Mouse (Mus musculus) regulatory T cell (primary cell): ENCODE results near the gene Hist1h1d.
"Not testable (repeated sequence)": the region's sequence is repeated elsewhere in the genome, so short reads cannot be mapped to it uniquely, and the experiment has no call there.

Experiments used
- in situ Hi-C: fragments of 300-600 bp; cut with MboI, MseI; formaldehyde crosslinking; loops from one replicate; pipeline ENCODE4 v1.15.1; 2025; ENCODE audit warnings: high pct_unique_total_duplicates

Hist1h1d gene

DNA sequence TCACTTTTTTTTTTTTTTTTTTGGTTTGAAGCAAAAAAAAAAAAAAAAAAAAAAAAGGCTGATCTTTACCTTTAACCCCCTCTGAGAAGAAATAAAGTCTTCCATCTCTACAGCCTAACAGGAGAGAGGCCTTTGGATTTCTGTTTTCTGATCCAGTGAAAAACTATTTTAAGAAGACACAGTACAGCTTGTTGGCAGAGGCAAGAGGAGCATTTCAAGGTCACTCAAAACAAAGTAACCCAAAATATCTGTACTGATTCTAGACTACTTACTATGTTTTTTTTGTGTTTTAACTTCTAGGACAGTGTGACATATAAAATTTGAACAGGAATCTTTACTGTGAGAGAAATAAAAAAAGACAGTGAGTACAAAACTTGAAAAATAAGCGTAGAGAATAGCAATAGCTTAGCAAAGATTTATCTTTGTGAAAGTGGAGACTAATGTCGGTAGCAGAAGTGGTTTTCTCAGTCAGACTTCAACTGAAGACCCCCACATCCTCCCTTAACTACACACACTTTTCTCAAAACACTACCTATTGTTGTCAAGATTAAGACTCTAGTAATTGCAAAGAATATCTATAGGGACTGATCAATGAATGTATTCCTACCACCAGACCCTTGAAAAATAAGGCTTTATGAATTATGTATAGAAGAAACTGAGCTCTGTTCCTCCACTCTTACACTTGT is 23.4 kb upstream of the Hist1h1d start:
- in situ Hi-C loops = loop anchor here (5.0 to 10.0 kb wide), 3 partner anchors 55 to 1817 kb away; partner anchors contain the start of genes Hist1h2ah, Hist1h2bk and Hist1h4d

DNA sequence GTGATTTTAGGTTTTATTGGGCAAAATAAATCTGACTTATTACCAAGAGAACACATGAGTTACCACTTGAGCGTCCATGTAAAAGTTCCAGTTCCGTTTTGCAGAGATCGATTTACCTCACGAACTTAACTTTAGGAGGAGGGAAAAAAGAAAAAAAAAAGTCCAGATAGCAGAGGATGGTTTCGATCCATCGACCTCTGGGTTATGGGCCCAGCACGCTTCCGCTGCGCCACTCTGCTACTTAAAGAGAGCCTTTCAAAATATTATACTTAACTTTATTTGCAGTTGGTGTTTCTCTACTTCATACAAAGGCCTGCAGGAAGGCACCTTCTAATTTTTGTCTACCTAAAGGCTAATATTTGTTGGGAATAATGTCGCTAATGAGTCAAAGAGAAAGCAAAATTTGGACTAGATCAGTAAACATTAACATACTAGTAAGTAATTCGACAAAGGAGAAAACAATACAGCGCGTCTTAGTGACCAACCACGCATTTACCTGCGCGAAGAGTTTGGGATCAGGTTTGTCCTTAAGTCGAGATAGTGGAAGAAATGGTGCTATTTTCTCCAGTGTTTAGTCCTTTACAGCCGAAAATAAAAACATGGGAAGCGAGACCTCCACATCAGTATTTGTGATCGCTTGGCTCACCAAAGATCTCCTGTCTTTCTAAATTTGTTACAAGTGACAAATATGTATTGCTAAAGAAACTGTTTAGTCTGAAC is 22.7 kb upstream of the Hist1h1d start:
- in situ Hi-C loops = loop anchor here (5.0 to 10.0 kb wide), 3 partner anchors 54 to 1818 kb away; partner anchors contain the start of genes Hist1h2ah, Hist1h2bk and Hist1h4d

DNA sequence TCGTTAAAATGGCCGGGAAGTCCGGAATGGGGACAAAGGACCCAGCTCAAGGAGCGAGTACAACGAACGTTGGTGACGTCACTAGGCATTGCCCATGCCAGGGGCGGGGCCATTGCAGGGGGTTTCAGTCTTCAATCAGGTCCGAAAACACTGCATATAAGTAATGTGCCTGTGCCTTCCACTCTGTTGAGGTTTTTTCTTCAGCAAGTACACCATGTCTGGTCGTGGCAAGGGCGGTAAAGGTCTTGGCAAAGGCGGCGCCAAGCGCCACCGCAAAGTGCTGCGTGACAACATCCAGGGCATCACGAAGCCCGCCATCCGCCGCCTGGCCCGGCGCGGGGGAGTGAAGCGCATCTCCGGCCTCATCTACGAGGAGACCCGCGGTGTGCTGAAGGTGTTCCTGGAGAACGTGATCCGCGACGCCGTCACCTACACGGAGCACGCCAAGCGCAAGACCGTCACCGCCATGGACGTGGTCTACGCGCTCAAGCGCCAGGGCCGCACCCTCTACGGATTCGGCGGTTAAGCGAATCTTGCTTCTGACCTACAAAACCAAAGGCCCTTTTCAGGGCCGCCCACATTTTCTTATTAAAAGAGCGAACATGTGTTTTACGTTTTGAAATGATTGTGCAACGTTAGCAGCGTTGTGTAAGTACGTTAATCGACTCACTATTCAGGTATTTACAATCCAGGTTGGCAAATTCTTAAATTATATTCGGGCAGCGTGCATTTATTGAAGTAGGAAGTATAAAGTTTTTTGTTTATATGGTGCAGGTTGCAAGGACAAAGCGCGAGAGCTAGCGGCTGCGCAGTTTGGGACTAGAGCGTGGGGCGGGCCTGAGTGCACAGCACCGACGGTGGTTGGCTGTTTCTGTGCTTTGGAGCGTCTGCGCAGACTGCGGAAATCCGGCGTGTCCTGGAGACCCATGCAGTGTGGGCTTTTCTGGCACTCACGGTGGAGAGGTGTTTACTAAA is 21.9 kb upstream of the Hist1h1d start, which contains the start of gene Hist1h4h:
Hist1h4h (plus strand) TSS at position 150 of the 975 bp plus-strand sequence.
- in situ Hi-C loops = loop anchor here (5.0 to 10.0 kb wide), 3 partner anchors 54 to 1819 kb away; partner anchors contain the start of genes Hist1h2ah, Hist1h2bk and Hist1h4d

DNA sequence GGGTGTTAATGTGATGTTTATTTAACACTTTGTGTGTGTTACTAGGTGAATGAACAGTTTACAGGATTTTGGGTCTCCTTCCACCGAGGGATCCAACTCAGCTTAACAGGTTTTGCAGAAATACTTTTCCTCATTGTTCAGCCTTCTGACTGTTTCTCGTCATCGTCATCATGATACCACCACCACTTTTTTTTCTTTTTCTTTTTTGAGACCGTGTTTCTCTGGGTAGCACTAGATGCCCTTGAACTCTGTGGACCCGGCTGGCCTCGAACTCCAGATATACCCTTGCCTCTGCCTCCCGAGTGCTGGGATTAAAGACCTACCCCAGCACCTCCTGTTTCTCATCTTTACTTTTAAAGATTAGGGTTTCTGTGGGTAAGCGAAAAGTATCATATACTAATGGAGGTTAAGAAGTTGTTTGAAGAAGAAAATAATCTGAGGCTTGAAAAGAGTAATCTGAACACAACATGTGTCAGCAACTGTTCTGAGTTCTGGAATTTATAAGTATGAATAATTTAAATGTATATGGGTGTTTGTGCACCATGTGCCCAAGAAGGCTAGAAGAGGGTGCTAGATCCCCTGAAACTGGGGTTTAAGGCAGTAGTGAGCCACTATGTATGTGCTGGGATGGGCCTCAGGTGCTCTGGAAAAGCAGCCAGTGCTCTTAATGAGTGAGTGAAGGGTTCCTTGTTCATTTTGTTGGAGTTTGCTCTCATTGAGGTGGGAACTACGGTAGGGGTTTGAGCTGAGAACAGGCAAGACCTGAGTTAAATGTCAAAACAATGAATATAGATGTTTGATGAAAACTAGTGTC is 20.6 kb upstream of the Hist1h1d start:
- in situ Hi-C loops = loop anchor here (5.0 to 10.0 kb wide), 3 partner anchors 52 to 1820 kb away; partner anchors contain the start of genes Hist1h2ah, Hist1h2bk and Hist1h4d

DNA sequence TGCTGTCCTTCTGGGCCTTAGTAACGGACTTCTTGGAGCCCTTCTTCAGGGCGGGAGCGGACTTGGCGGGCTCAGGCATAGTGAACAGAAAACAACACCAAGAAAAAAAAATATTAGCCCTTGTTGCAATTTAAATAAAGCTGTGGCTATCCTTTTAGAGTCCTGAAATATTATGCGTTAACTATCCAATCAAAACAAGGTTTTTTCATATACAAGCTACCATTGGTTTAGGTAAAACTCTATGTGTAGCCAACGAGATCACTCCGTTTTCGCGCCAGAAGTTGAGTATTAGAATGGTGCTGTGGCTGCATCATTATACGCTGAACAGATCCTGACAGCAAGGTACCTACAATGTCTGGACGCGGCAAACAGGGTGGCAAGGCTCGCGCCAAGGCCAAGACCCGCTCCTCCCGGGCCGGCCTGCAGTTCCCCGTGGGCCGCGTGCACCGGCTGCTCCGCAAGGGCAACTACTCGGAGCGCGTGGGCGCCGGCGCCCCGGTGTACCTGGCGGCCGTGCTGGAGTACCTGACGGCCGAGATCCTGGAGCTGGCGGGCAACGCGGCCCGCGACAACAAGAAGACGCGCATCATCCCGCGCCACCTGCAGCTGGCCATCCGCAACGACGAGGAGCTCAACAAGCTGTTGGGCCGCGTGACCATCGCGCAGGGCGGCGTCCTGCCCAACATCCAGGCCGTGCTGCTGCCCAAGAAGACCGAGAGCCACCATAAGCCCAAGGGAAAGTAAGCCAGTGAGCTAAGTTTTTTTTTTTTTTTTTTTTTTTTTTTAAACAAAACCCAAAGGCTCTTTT is 19.3 kb upstream of the Hist1h1d start, which contains the start of gene Hist1h2af:
Hist1h2af (plus strand) TSS at position 347 of the 808 bp plus-strand sequence.
- in situ Hi-C loops = loop anchor here (5.0 to 10.0 kb wide), 3 partner anchors 51 to 1821 kb away; partner anchors contain the start of genes Hist1h2ah, Hist1h2bk and Hist1h4d

DNA sequence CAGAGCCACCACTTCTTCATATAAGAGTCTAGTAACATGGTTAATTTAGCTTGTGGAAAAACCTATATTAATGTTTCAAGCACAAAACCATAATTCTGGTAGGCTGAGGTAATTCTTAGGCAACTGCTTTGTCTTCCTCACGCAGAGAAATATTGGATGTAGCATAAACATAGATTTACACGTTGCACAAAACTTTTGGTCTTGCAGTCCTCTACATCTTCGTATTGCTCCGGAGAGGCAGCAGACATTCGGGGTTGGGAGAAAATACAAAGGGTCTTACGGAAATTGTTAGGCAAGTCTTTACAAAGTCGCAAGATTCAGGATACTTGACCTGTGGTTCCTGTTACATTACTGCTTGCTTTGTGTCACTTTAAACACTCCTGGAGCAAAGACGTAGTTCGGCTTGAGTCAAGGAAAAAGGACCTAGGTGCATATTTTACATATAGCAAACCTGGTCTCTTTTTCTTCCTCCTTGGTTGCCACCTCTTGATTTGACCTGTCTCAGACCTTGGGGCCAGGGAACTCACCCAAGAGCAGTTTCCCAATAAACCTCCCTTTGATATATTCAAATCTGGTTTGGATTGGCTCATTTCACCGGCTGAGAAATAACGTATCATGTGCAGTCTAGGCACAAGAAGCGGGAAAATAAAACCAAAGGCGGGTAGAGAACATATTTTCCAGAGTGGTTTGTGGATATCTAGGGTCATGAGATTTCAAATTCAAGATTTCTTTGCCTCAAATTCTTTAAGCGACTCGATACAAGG is 18.5 kb upstream of the Hist1h1d start:
- in situ Hi-C loops = loop anchor here (5.0 to 10.0 kb wide), 3 partner anchors 50 to 1822 kb away; partner anchors contain the start of genes Hist1h2ah, Hist1h2bk and Hist1h4d

DNA sequence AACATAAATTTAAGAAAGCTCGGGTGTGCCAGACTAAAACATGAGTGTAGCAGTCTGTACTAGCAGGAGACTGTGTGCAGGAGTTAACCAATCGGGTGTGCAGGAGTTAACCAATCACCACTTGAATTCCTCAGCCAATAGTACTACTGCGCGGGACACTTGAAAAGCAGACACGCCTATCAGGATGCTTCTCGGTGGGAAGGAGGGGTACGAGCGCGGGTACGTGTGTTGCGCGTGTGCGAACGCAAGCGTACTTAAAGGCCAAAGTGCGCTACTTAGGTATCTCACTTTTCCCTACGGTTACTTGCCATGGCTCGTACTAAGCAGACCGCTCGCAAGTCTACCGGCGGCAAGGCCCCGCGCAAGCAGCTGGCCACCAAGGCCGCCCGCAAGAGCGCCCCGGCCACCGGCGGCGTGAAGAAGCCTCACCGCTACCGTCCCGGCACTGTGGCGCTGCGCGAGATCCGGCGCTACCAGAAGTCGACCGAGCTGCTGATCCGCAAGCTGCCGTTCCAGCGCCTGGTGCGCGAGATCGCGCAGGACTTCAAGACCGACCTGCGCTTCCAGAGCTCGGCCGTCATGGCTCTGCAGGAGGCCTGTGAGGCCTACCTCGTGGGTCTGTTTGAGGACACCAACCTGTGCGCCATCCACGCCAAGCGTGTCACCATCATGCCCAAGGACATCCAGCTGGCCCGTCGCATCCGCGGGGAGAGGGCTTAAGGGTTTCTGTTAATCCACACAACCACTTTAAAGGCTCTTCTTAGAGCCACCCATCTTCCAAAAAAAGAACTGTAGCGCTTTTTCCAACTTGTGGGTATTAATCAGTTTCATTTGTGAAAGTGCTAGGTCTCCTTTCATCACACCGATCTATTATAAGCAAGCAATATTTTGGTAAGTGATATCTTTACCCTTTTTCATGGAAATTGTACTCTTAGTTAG is 17.7 kb upstream of the Hist1h1d start, which contains the start of gene Hist1h3g:
Hist1h3g (plus strand) TSS at position 286 of the 939 bp plus-strand sequence.
- in situ Hi-C loops = loop anchor here (10.0 kb wide), 2 partner anchors 49 to 1501 kb away; partner anchors contain the start of genes Hist1h2ah, Hist1h2bk and Hist1h4d

DNA sequence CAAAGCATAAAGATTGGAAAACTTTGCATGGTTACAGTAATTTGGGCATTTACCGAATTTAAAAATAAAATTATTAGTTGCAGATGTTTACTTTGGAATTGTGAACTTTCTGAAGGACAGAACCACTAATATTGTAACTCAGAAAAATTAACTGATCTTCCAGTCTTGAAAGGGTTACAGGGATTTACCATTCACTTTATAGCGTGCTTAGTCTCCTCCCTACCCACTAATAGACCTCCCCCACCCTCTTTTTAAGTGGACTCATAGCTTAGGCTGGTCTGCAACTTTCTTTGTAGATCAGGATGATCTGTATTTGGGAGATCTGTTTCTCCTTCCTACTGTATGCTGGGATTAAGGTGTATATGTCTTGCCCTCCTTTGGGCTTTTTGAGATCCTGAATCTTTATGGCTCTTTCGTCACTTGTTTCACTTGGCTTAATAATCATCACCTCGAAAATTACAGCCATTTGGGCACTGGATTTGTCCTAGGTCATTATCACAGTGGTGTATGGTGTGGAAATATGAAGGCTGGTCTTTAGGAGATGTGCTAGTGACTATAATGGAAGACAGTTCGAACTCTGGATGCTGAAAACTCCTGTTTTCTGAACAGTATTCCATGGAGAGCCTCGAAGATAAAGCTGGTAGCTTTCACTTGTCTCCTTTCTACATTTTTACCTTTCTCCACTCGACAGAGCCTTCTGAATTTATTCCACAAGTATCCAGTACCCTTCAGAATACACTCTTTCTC is 16.8 kb upstream of the Hist1h1d start:
- in situ Hi-C loops = loop anchor here (10.0 kb wide), 2 partner anchors 49 to 1501 kb away; partner anchors contain the start of genes Hist1h2ah, Hist1h2bk and Hist1h4d

DNA sequence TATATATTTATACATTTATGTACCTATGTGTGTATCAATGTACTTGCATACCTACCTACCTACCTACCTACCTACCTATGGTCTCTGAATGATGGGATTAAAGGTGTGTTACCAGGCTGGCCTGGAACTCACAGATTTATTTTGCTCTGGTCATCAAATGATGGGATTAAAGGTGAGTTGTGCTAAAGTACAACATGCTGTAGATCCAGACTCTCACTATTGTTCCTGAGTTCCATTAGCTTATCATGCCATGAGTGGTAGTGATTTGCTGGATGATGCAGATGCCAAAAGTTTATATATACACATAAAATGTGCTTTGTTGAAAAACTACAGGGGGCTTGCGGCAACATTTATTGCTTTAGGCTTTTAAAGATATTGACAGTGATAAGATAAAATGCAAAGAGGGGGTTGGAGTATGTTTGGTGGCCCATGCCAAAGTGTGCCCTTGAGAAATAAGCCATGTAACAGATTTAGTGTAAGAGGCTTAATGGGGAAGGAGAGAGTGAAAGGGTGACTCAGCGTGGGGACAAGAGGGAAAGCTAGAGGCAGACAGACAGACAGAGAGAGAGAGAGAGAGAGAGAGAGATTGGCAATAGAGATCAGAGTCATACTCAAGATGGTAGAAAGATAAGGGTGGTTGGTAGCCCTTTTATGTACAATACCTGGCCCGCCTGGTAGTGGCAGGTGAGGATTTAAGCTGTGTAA is 15.9 kb upstream of the Hist1h1d start:
- in situ Hi-C loops = loop anchor here (10.0 kb wide), 2 partner anchors 48 to 1502 kb away; partner anchors contain the start of genes Hist1h2ah, Hist1h2bk and Hist1h4d

DNA sequence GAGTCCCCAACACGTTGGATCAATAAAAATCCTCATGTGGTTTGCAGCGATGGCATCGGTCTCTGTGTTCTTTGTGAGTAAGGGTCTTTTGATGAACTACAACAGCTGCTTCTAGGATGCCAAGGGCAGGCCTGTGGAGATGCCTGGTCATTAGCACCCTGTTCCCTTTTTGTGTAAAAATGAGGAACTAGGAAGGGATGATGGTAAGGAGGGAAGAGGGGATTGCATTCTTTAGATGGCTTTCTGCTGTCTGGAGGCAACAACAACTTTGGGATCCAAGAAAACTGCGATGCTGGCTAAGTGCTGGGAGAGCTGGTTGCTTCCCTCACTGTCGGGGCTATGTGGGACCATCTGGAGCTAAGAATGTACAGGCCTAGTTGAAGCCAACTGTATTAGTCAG is 14.8 kb upstream of the Hist1h1d start:
- in situ Hi-C loops = loop anchor here (10.0 kb wide), 2 partner anchors 47 to 1503 kb away; partner anchors contain the start of genes Hist1h2ah, Hist1h2bk and Hist1h4d

DNA sequence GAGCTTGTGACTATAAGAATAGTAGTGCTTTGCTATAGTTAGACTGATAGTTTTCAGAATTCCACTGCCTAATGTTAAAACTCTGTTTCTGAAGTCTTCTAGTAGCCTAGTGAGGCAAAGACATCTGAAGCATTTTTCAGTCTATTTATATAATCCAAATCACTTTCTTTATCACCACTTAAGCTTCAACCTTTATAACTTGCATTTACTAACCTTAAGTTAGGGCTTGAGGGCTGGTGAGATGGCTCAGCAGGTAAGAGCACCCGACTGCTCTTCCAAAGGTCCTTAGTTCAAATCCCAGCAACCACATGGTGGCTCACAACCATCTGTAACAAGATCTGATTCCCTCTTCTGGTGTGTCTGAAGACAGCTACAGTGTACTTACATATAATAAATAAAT is 13.2 kb upstream of the Hist1h1d start:
- in situ Hi-C loops = loop anchor here (10.0 kb wide), 2 partner anchors 45 to 1505 kb away; partner anchors contain the start of genes Hist1h2ah, Hist1h2bk and Hist1h4d

DNA sequence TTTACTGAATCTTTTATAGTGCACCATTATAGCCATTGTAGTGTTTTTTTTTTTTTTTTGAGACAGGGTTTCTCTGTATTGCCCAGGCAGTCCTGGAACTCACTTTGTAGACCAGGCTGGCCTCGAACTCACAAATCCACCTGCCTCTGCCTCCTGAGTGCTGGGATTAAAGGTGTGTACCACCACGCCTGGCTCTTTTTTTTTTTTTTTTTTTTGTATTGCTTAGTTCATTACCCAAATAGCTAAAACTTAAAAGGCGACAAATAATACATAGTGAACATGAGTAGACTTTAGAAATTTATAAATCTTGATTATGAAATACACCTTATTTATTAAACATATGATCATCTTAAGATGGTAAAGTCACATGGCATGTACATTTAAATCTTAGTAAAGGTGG is 11.6 kb upstream of the Hist1h1d start:
- in situ Hi-C loops = no loop called here

DNA sequence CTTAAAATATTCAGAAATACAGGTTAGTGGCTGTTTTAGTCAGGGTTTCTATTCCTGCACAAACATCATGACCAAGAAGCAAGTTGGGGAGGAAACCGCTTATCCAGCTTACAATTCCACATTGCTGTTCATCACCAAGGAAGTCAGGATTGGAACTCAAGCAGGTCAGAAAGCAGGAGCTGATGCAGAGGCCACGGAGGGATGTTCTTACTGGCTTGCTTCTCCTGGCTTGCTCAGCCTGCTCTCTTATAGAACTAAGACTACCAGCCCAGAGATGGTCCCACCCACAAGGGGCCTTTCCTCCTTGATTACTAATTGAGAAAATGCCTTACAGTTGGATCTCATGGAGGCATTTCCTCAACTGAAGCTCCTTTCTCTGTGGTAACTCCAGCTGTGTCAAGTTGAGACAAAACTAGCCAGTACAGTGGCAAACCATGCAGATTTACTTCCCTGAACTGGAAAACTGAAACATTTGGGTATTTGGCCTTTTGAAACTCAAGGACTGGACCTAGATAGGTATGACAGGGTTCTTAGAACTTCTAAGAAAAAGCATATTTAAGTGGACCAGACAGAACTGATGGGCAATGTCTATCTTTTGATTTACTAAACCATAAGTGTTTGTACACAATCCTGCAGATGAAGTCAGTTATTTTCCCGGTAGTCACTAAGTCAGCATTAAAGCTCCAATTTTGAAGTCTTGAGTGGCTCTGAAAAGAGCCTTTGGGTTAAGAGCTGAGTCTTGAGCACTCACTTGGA is 10.7 kb upstream of the Hist1h1d start:
- in situ Hi-C loops = not testable (repeated sequence)

DNA sequence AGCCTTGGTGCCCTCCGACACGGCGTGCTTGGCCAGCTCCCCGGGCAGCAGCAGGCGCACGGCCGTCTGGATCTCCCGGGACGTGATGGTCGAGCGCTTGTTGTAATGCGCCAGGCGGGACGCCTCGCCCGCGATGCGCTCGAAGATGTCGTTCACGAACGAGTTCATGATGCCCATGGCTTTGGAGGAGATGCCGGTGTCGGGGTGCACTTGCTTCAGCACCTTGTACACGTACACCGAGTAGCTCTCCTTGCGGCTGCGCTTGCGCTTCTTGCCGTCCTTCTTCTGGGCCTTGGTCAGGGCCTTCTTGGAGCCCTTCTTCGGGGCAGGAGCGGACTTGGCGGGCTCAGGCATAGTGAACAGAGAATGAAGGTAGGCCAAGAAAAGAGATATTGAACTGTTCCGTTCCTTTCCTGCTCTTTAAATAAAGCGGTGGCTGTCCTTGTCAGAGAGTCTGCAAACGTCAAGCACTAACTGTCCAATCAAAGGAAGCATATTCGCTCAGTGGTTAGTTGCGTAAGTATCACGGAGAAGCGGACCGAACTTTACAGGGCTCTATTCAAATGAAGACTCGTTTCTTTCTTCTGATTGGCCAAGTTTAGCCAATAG is 10.0 kb upstream of the Hist1h1d start, which contains the start of gene Hist1h2bh:
Hist1h2bh (minus strand) TSS at position 394 of the 609 bp plus-strand sequence.
- in situ Hi-C loops = not testable (repeated sequence)
